Mouse (Mus musculus) midbrain, embryonic 12.5 days (tissue): Measurements from ENCODE around the gene Tcap. TPM values are rescaled to one million over a fixed set of nuclear protein-coding genes. Genes with fewer than 3 reads are reported as not detected.

Source experiments
- ATAC-seq: fragments of 200-750 bp; cut with Nextera tagmentation; 2 replicates; pipeline ENCODE4 v1.8.0; 2017; ENCODE audit warnings: low read depth, moderate TSS enrichment, moderate library complexity; ENCODE audit not compliant: low FRiP score
- H3K27ac ChIP-seq: fragments of 300-500 bp; sonication (generic); replicated peaks from 2 replicates; pipeline ENCODE4 v1.5.1; 2016; ENCODE audit warnings: mild to moderate bottlenecking
- H3K27me3 ChIP-seq: fragments of 300-500 bp; sonication (generic); 2 replicates; pipeline ENCODE4 v1.6.1; 2016; ENCODE audit warnings: mild to moderate bottlenecking
- H3K36me3 ChIP-seq: fragments of 300-500 bp; sonication (generic); 2 replicates; pipeline ENCODE4 v1.6.1; 2016
- H3K4me1 ChIP-seq: fragments of 300-500 bp; sonication (generic); 2 replicates; pipeline ENCODE4 v1.6.1; 2016
- H3K4me2 ChIP-seq: fragments of 300-500 bp; sonication (generic); replicated peaks from 2 replicates; pipeline ENCODE4 v1.6.1; 2016; ENCODE audit warnings: mild to moderate bottlenecking, moderate library complexity
- H3K4me3 ChIP-seq: fragments of 300-500 bp; sonication (generic); 2 replicates; pipeline ENCODE4 v1.5.1; 2016; ENCODE audit warnings: mild to moderate bottlenecking
- H3K9ac ChIP-seq: fragments of 300-500 bp; sonication (generic); replicated peaks from 2 replicates; pipeline ENCODE4 v1.6.1; 2016; ENCODE audit warnings: mild to moderate bottlenecking, moderate library complexity
- H3K9me3 ChIP-seq: fragments of 300-500 bp; sonication (generic); 2 replicates; pipeline ENCODE4 v1.6.1; 2016; ENCODE audit warnings: mild to moderate bottlenecking
- WGBS: fragments of 180-500 bp; shearing (Covaris S2); methylation state at CpG from one replicate; pipeline ENCODE4 v1.1.7; 2016; 5-methylcytosine and 5-hydroxymethylcytosine counted together
- polyA plus RNA-seq: library from polyadenylated mRNA; unstranded; fragments of >200 nt; fragmentation: Nextera tagmentation; extraction: Ambion mirVana; gene quantifications from 2 replicates; pipeline ENCODE4 v1.2.1, GENCODE M21; 2016

Gene Tcap
- polyA plus RNA-seq, 1 experiment from 2014 or later: 0.19 TPM

GRCm38 (mm10) chr11:98345253-98345652 is 38.4 kb upstream of the Tcap start:
- Histone ChIP-seq H3K4me3 (peak overlapping the region; percentile 20; the same call in 1 of the 2 replicates), H3K36me3 (no peaks in the 10 kb centered on the region), H3K9ac (no peak overlapping the region), H3K4me2 (peak overlapping the region; percentile 45), H3K9me3 (no peaks in the 10 kb centered on the region), H3K27me3 (peaks cover 93% of the 10 kb centered on the region), H3K4me1 (peaks cover 31% of the 10 kb centered on the region), H3K27ac (no peak overlapping the region)
- WGBS: 0% methylated on average over 14 of the region's 14 CpGs
- no peak for ATAC-seq

DNA sequence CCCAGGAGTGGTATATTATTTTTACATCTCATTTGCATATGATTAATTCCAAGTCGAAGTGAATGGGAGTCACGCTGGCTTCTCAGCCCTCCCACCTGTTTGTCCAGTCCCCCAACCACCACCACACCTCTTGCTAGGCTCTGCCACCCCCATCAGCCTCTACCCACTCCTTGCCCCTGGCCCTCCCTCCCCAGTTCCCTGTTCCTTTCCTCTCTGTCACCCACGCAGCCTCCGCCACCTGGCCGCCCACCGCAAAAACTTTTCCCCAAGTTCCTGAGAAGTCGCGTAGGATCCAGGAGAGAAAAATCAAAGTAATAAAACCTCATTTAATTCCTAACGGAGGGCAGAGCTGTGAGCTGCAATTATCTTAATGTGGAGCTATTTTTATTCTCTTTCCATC is 37.4 kb upstream of the Tcap start:
- no peak overlapping the region for H3K4me2 ChIP-seq
- ATAC-seq: no peak
- H3K9me3 ChIP-seq: no peaks in the 10 kb centered on the region

DNA sequence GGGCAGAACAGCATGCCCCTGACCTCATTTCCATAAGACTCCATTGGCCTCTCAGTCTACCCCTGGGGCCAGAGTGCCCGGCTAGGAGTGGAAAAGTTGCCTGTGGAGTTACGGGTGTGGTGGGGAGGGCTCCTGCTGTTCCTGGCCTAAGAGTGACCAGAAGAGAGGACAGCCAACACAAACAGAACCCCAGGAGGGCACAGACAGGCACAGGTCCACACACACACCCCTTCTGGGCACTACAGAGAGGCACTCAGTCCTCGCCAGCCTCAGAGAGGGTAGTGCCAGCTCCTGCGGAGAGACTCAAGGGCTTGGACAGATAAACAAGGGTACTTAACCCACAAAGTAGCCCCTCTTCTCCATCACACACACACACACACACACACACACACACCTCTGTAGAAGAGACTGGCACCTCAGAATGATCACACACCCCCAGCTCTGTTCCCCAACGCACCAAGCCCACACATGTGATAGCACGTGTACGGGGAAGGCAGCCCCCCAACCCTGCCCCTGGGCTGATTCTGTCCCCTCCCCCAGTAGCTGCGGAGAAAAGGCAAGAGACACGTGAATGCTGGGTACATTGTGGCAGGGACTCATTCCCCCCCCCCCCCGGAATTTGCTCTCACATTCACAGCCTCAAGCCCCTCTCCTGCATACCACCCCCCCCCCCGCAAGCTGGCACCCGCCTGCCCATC is 36.1 kb upstream of the Tcap start:
- H3K4me3 ChIP-seq: no peak overlapping the region
- no peaks in the 10 kb centered on the region for H3K9me3 ChIP-seq
- no peak overlapping the region for H3K27ac ChIP-seq
- no peak for ATAC-seq
- 4% methylated on average over 9 of the region's 12 CpGs for WGBS
- H3K36me3 ChIP-seq: no peaks in the 10 kb centered on the region
- peaks cover 20% of the 10 kb centered on the region for H3K4me1 ChIP-seq
- no peak overlapping the region; the same call in 1 of the 2 replicates for H3K9ac ChIP-seq
- peak overlapping the region; percentile 95 for H3K4me2 ChIP-seq
- H3K27me3 ChIP-seq: peaks cover 95% of the 10 kb centered on the region

More for the DNA sequence above, 37.4 kb upstream of the Tcap start:
- peaks cover 27% of the 10 kb centered on the region for H3K4me1 ChIP-seq
- no peak overlapping the region for H3K9ac ChIP-seq
- peaks cover 94% of the 10 kb centered on the region for H3K27me3 ChIP-seq
- no peaks in the 10 kb centered on the region for H3K36me3 ChIP-seq
- no peak overlapping the region for H3K27ac ChIP-seq
- H3K4me3 ChIP-seq: no peak overlapping the region
- 9% methylated on average over 9 of the region's 9 CpGs for WGBS

DNA sequence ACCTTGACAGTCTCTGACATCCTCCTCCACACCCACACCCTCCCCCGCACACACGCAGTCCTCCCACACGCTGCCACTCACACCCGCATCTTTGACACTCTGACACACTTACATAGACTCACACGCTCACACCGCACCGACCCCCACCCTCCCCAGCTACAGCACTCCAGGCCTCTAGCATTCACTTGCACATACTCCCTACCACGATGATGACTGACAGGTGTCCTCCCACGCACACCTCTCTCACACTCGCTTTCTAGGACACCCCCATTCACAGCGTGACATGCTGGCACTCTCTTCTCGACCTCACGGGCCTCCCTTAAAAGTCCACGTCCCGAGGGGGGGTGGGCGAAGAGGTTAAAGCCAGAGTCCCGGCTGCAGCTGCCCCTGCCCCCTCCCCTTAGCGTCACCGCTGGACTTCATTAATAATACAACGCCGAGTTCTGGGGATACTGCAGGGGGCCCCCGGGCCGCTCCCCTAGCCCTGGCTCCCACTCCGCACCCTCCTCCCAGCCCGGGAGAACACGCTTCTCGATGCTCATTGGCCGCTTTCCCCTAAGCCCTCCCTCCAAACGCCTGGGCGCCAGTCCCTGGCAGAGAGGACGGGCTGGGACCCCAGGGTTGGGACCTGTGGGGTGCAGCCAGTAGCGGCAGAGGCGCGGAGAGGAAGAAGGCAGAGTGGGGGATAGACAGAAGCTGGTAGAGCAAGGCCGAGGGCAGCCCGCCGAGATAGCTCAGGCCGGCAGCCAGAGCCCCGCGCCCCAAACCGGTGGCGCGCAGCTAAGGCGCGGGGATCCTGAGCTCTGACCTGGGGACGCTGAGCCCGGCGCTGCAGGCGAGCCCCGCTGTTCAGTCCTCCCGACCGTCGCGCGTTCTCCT is 35.3 kb upstream of the Tcap start, which contains the start of gene Ppp1r1b:
Gene Ppp1r1b, plus strand, starts transcription at position 322 of the 879 bp plus-strand sequence.
- Histone ChIP-seq H3K27me3 (peaks cover 97% of the 10 kb centered on the region), H3K4me3 (peak within 1 kb of the TSS; percentile 51), H3K9ac (peak within 1 kb of the TSS; percentile 62), H3K9me3 (no peaks in the 10 kb centered on the region), H3K36me3 (no peaks in the 10 kb centered on the region), H3K27ac (no peak within 1 kb of the TSS), H3K4me1 (peaks cover 20% of the 10 kb centered on the region), H3K4me2 (peak within 1 kb of the TSS; percentile 95)
- peak; percentile 54; the same call in 1 of the 2 replicates for ATAC-seq
- under 1% methylated on average over 55 of the region's 55 CpGs for WGBS

- H3K27me3 ChIP-seq: peaks cover 97% of the 10 kb centered on the region
- peak overlapping the region; percentile 51 for H3K4me3 ChIP-seq
- H3K9ac ChIP-seq: no peak overlapping the region
- no peak for ATAC-seq
- H3K9me3 ChIP-seq: no peaks in the 10 kb centered on the region
- peak overlapping the region; percentile 95 for H3K4me2 ChIP-seq
- peaks cover 20% of the 10 kb centered on the region for H3K4me1 ChIP-seq
- 2% methylated on average over 9 of the region's 9 CpGs for WGBS
- no peak overlapping the region for H3K27ac ChIP-seq
- no peaks in the 10 kb centered on the region for H3K36me3 ChIP-seq
Measured at GRCm38 (mm10) chr11:98349308-98349707, 34.3 kb upstream of the Tcap start.

GRCm38 (mm10) chr11:98352272-98352990 is 31.2 kb upstream of the Tcap start:
- H3K4me2 ChIP-seq: no peak overlapping the region
- ATAC-seq: no peak
- no peak overlapping the region for H3K27ac ChIP-seq
- WGBS: 77% methylated on average over 18 of the region's 18 CpGs
- no peak overlapping the region for H3K4me3 ChIP-seq
- no peaks in the 10 kb centered on the region for H3K9me3 ChIP-seq
- H3K36me3 ChIP-seq: no peaks in the 10 kb centered on the region
- H3K27me3 ChIP-seq: peaks cover 95% of the 10 kb centered on the region
- H3K9ac ChIP-seq: no peak overlapping the region
- peaks cover 23% of the 10 kb centered on the region for H3K4me1 ChIP-seq

DNA sequence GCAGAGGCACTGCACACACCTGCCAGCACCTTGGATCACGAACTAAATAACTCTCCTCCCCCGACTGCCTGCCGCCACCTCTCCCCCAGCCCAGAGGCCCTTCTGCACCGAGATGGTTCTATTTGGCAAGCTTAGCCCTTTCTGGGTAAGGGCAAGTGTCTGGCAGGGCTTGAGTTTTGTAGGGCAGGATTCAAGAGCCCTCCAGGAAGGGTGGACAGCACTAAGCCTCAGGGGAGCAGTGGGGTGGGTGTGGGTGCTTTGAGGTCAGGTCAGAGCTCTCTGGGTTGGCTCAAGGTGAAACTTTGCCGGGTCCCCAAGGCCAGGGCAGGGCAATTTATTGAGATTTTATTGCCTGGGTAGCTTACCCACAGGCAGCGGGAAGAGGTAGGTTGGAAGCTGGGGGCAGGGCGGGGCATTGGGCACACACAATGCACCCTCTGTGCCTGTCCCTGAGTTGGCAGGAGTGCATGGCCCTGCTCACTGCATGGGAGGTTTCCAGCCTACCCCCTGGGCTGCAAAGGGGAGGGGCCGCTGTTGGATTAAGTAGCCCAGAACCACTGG is 29.9 kb upstream of the Tcap start:
- Histone ChIP-seq H3K4me3 (no peak overlapping the region), H3K36me3 (no peaks in the 10 kb centered on the region), H3K9ac (no peak overlapping the region), H3K27ac (no peak overlapping the region), H3K9me3 (no peaks in the 10 kb centered on the region), H3K4me2 (no peak overlapping the region), H3K4me1 (peaks cover 16% of the 10 kb centered on the region), H3K27me3 (peaks cover 83% of the 10 kb centered on the region)
- no peak for ATAC-seq
- 44% methylated on average over 8 of the region's 8 CpGs for WGBS

GRCm38 (mm10) chr11:98354445-98354844 is 29.2 kb upstream of the Tcap start:
- H3K4me1 ChIP-seq: peaks cover 19% of the 10 kb centered on the region
- no peaks in the 10 kb centered on the region for H3K36me3 ChIP-seq
- H3K27me3 ChIP-seq: peaks cover 76% of the 10 kb centered on the region
- no peak overlapping the region for H3K4me3 ChIP-seq
- 64% methylated on average over 14 of the region's 14 CpGs for WGBS
- no peak for ATAC-seq
- no peak overlapping the region for H3K4me2 ChIP-seq
- no peak overlapping the region for H3K9ac ChIP-seq
- no peak overlapping the region for H3K27ac ChIP-seq
- no peaks in the 10 kb centered on the region for H3K9me3 ChIP-seq

GRCm38 (mm10) chr11:98355732-98356299 is 27.8 kb upstream of the Tcap start:
- H3K9me3 ChIP-seq: no peaks in the 10 kb centered on the region

GRCm38 (mm10) chr11:98356625-98357394 is 26.8 kb upstream of the Tcap start:
- peaks cover 43% of the 10 kb centered on the region for H3K4me1 ChIP-seq
- H3K27ac ChIP-seq: no peak overlapping the region
- WGBS: 80% methylated on average over 7 of the region's 7 CpGs
- ATAC-seq: no peak
- H3K4me3 ChIP-seq: no peak overlapping the region
- H3K36me3 ChIP-seq: no peaks in the 10 kb centered on the region
- H3K4me2 ChIP-seq: no peak overlapping the region; the same call in 1 of the 2 replicates
- H3K9me3 ChIP-seq: no peaks in the 10 kb centered on the region
- H3K9ac ChIP-seq: no peak overlapping the region
- H3K27me3 ChIP-seq: peaks cover 52% of the 10 kb centered on the region

More at GRCm38 (mm10) chr11:98355732-98356299, 27.8 kb upstream of the Tcap start:
- H3K27me3 ChIP-seq: peaks cover 62% of the 10 kb centered on the region
- no peak overlapping the region for H3K9ac ChIP-seq
- H3K36me3 ChIP-seq: no peaks in the 10 kb centered on the region
- 12% methylated on average over 6 of the region's 6 CpGs for WGBS
- peaks cover 33% of the 10 kb centered on the region for H3K4me1 ChIP-seq
- H3K27ac ChIP-seq: no peak overlapping the region
- H3K4me3 ChIP-seq: no peak overlapping the region
- H3K4me2 ChIP-seq: no peak overlapping the region
- ATAC-seq: no peak
